Mouse (Mus musculus): ENCODE measurements around the gene Ang6. TPM values are rescaled to one million over a fixed set of nuclear protein-coding genes. Genes with fewer than 3 reads are reported as not detected.
"Not testable (repeated sequence)": the region's sequence is repeated elsewhere in the genome, so short reads cannot be mapped to it uniquely, and the experiment has no call there.

The Ang6 gene
- polyA plus RNA-seq, 1 experiment: not detected

GRCm38 (mm10) chr14:43987404-43987803, 14.7 kb downstream of the Ang6 start:
- not testable (repeated sequence) for H3K27ac ChIP-seq (ENCODE audit: insufficient read depth, low read length); H3K9me3 ChIP-seq (replicated peaks; ENCODE audit: control insufficient read depth, insufficient read depth, low read length, poor library complexity, severe bottlenecking); H3K36me3 ChIP-seq (ENCODE audit: control insufficient read depth, insufficient read depth, low read length, poor library complexity, severe bottlenecking); H3K9ac ChIP-seq (ENCODE audit: low read depth, poor library complexity, severe bottlenecking); H3K4me3 ChIP-seq (ENCODE audit: low read depth, low read length); H3K4me1 ChIP-seq (ENCODE audit: control insufficient read depth, insufficient read depth, low read length); H3K27me3 ChIP-seq (ENCODE audit: control insufficient read depth, insufficient read depth, low read length, poor library complexity, severe bottlenecking)
- TF ChIP-seq CTCF (IDR thresholded peaks at IDR 0.05; ENCODE audit: low read depth, low read length): peak; percentile 69

GRCm38 (mm10) chr14:43986147-43986546, 15.9 kb downstream of the Ang6 start:
- no peaks in the 10 kb centered on the region for H3K27me3 ChIP-seq (ENCODE audit: control insufficient read depth, insufficient read depth, low read length, poor library complexity, severe bottlenecking)
- H3K27ac ChIP-seq (ENCODE audit: insufficient read depth, low read length): no peak overlapping the region
- H3K4me1 ChIP-seq (ENCODE audit: control insufficient read depth, insufficient read depth, low read length): no peaks in the 10 kb centered on the region
- no peaks in the 10 kb centered on the region for H3K36me3 ChIP-seq (ENCODE audit: control insufficient read depth, insufficient read depth, low read length, poor library complexity, severe bottlenecking)
- no peak overlapping the region for H3K9ac ChIP-seq (ENCODE audit: low read depth, poor library complexity, severe bottlenecking)
- no peaks in the 10 kb centered on the region for H3K9me3 ChIP-seq (replicated peaks; ENCODE audit: control insufficient read depth, insufficient read depth, low read length, poor library complexity, severe bottlenecking)
- no peak overlapping the region for H3K4me3 ChIP-seq (ENCODE audit: low read depth, low read length)
- TF ChIP-seq CTCF (IDR thresholded peaks at IDR 0.05; ENCODE audit: low read depth, low read length) (no peak), POLR2A (IDR thresholded peaks at IDR 0.05; ENCODE audit: insufficient read depth, low read length) (no peak), EP300 (IDR thresholded peaks at IDR 0.05; ENCODE audit: insufficient read depth, low read depth, low read length) (no peak)

GRCm38 (mm10) chr14:43983897-43984296, 18.2 kb downstream of the Ang6 start:
- Histone ChIP-seq H3K4me1 (ENCODE audit: control insufficient read depth, insufficient read depth, low read length) (no peaks in the 10 kb centered on the region), H3K9ac (ENCODE audit: low read depth, poor library complexity, severe bottlenecking) (no peak overlapping the region), H3K27me3 (ENCODE audit: control insufficient read depth, insufficient read depth, low read length, poor library complexity, severe bottlenecking) (no peaks in the 10 kb centered on the region), H3K27ac (ENCODE audit: insufficient read depth, low read length) (no peak overlapping the region), H3K4me3 (ENCODE audit: low read depth, low read length) (no peak overlapping the region), H3K36me3 (ENCODE audit: control insufficient read depth, insufficient read depth, low read length, poor library complexity, severe bottlenecking) (no peaks in the 10 kb centered on the region), H3K9me3 (replicated peaks; ENCODE audit: control insufficient read depth, insufficient read depth, low read length, poor library complexity, severe bottlenecking) (no peaks in the 10 kb centered on the region)
- TF ChIP-seq POLR2A (IDR thresholded peaks at IDR 0.05; ENCODE audit: insufficient read depth, low read length) (no peak), CTCF (IDR thresholded peaks at IDR 0.05; ENCODE audit: low read depth, low read length) (peak; percentile 65)

- no peak overlapping the region for H3K4me3 ChIP-seq (ENCODE audit: low read depth, low read length)
- TF ChIP-seq EP300 (IDR thresholded peaks at IDR 0.05; ENCODE audit: insufficient read depth, low read depth, low read length): no peak
- no peak for TF ChIP-seq CTCF (IDR thresholded peaks at IDR 0.05; ENCODE audit: low read depth, low read length)
- TF ChIP-seq POLR2A (IDR thresholded peaks at IDR 0.05; ENCODE audit: insufficient read depth, low read length): no peak
- H3K27me3 ChIP-seq (ENCODE audit: control insufficient read depth, insufficient read depth, low read length, poor library complexity, severe bottlenecking): no peaks in the 10 kb centered on the region
- no peaks in the 10 kb centered on the region for H3K9me3 ChIP-seq (replicated peaks; ENCODE audit: control insufficient read depth, insufficient read depth, low read length, poor library complexity, severe bottlenecking)
- no peak overlapping the region for H3K27ac ChIP-seq (ENCODE audit: insufficient read depth, low read length)
- no peaks in the 10 kb centered on the region for H3K4me1 ChIP-seq (ENCODE audit: control insufficient read depth, insufficient read depth, low read length)
- no peaks in the 10 kb centered on the region for H3K36me3 ChIP-seq (ENCODE audit: control insufficient read depth, insufficient read depth, low read length, poor library complexity, severe bottlenecking)
- H3K9ac ChIP-seq (ENCODE audit: low read depth, poor library complexity, severe bottlenecking): no peak overlapping the region
Measured at GRCm38 (mm10) chr14:43983454-43983853, 18.6 kb downstream of the Ang6 start.

- not testable (repeated sequence) for H3K9me3 ChIP-seq (replicated peaks; ENCODE audit: control insufficient read depth, insufficient read depth, low read length, poor library complexity, severe bottlenecking); H3K9ac ChIP-seq (ENCODE audit: low read depth, poor library complexity, severe bottlenecking); H3K27ac ChIP-seq (ENCODE audit: insufficient read depth, low read length); H3K27me3 ChIP-seq (ENCODE audit: control insufficient read depth, insufficient read depth, low read length, poor library complexity, severe bottlenecking); H3K36me3 ChIP-seq (ENCODE audit: control insufficient read depth, insufficient read depth, low read length, poor library complexity, severe bottlenecking); H3K4me1 ChIP-seq (ENCODE audit: control insufficient read depth, insufficient read depth, low read length); H3K4me3 ChIP-seq (ENCODE audit: low read depth, low read length)
Measured at GRCm38 (mm10) chr14:43956769-43957168, 45.3 kb downstream of the Ang6 start, which contains the start of gene Ang5. Ang5 (plus strand) TSS chr14:43957069.

GRCm38 (mm10) chr14:43955074-43955473, 47.0 kb downstream of the Ang6 start:
- H3K9me3 ChIP-seq (replicated peaks; ENCODE audit: control insufficient read depth, insufficient read depth, low read length, poor library complexity, severe bottlenecking); H3K27ac ChIP-seq (ENCODE audit: insufficient read depth, low read length); H3K36me3 ChIP-seq (ENCODE audit: control insufficient read depth, insufficient read depth, low read length, poor library complexity, severe bottlenecking); H3K9ac ChIP-seq (ENCODE audit: low read depth, poor library complexity, severe bottlenecking); H3K4me3 ChIP-seq (ENCODE audit: low read depth, low read length); H3K4me1 ChIP-seq (ENCODE audit: control insufficient read depth, insufficient read depth, low read length); H3K27me3 ChIP-seq (ENCODE audit: control insufficient read depth, insufficient read depth, low read length, poor library complexity, severe bottlenecking): not testable (repeated sequence)

- not testable (repeated sequence) for H3K27me3 ChIP-seq (ENCODE audit: control insufficient read depth, insufficient read depth, low read length, poor library complexity, severe bottlenecking); H3K36me3 ChIP-seq (ENCODE audit: control insufficient read depth, insufficient read depth, low read length, poor library complexity, severe bottlenecking); H3K4me1 ChIP-seq (ENCODE audit: control insufficient read depth, insufficient read depth, low read length); H3K27ac ChIP-seq (ENCODE audit: insufficient read depth, low read length); H3K9ac ChIP-seq (ENCODE audit: low read depth, poor library complexity, severe bottlenecking); H3K4me3 ChIP-seq (ENCODE audit: low read depth, low read length); H3K9me3 ChIP-seq (replicated peaks; ENCODE audit: control insufficient read depth, insufficient read depth, low read length, poor library complexity, severe bottlenecking)
Measured at GRCm38 (mm10) chr14:43953382-43953781, 48.7 kb downstream of the Ang6 start.

Other genes with a start within 250 kb of the Ang6 start
- gene Gm8180, start 217.5 kb downstream of the Ang6 start, polyA plus RNA-seq (2011; ENCODE audit: insufficient read depth, insufficient read length, low read depth, missing spikeins): not detected in 2 replicates
- gene Ear1, start 126.8 kb downstream of the Ang6 start, polyA plus RNA-seq (2011; ENCODE audit: insufficient read depth, insufficient read length, low read depth, missing spikeins): not detected in 2 replicates
- gene Ear10, start 78.7 kb downstream of the Ang6 start, polyA plus RNA-seq (2011; ENCODE audit: insufficient read depth, insufficient read length, low read depth, missing spikeins): not detected in 2 replicates
- 1.0 and 2.0 TPM in 2 replicates for gene Gm8113, start 76.9 kb downstream of the Ang6 start, polyA plus RNA-seq (2011; ENCODE audit: insufficient read depth, insufficient read length, low read depth, missing spikeins)
- gene Ang5, start 45.2 kb downstream of the Ang6 start, polyA plus RNA-seq (2011; ENCODE audit: insufficient read depth, insufficient read length, low read depth, missing spikeins): not detected in 2 replicates
- not detected in 2 replicates for gene Ear2, start 100.4 kb upstream of the Ang6 start, polyA plus RNA-seq (2011; ENCODE audit: insufficient read depth, insufficient read length, low read depth, missing spikeins)
- gene Gm3327, start 121.6 kb upstream of the Ang6 start, polyA plus RNA-seq (2011; ENCODE audit: insufficient read depth, insufficient read length, low read depth, missing spikeins): not detected in 2 replicates
- not detected in 2 replicates for gene Gm8212, start 195.4 kb upstream of the Ang6 start, polyA plus RNA-seq (2011; ENCODE audit: insufficient read depth, insufficient read length, low read depth, missing spikeins)
- not detected in 2 replicates for gene 4930503E14Rik, start 211.0 kb upstream of the Ang6 start, polyA plus RNA-seq (2011; ENCODE audit: insufficient read depth, insufficient read length, low read depth, missing spikeins)

All from ES-Bruce4 (cell line).